Mouse (Mus musculus) neutrophil, adult 5-6 weeks (primary cell): Measurements from ENCODE around the gene Adat2. TPM values are rescaled to one million over a fixed set of nuclear protein-coding genes. Genes with fewer than 3 reads are reported as not detected.

Experiments
- ATAC-seq: fragments of 151-379, 151-347 bp; 2 replicates; pipeline ENCODE4 v1.8.0; 2017; ENCODE audit warnings: mild to moderate bottlenecking, moderate TSS enrichment; ENCODE audit not compliant: insufficient number of reproducible peaks, poor library complexity, low FRiP score, severe bottlenecking; ENCODE audit errors: extremely low read depth
- total RNA-seq: library from RNA; stranded (forward); fragments of 200-1000 nt; gene quantifications from 2 replicates; pipeline ENCODE4 v1.2.3, GENCODE M21; 2017

Gene Adat2
- 1.9 and 2.3 TPM in 2 replicates for total RNA-seq

DNA sequence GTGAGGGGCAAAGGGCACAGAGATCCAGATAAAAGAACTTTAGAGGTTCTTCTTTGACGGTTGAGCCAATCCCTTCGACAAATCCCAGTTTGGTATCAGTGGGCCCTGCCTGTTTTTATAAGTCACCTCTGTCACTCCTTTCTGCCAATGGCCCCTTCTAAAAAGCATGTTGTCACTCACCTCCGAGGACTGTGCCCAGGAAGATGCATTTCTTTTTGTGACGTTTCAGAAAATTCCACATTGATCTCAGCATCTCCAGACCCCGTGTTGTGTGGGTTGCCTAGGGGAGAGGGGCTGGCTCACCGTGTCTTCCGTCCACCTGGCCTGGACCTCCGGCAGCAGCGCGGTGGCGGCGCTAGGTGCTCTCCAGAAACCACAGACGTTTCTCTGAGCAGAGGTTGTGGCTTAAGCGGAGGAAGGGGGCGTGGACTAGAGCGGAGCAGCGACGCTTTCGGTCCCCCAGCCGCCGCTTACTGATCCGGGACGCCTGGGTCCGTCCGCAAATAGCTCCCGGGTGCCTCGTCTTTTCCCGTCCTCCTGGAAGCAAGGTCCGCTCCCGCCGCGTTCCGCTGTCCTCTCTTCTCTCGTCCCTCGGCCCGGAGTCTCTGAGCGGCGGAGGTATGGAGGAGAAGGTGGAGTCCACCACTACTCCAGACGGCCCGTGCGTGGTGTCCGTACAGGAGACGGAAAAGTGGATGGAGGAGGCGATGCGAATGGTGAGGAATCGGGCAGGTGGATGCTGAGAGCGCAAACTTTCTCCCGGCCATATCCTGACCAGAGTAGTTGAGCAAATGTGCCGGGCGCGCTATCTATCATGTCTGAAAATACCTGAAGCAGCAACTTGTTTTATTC lies at the start of gene Adat2, which contains the start of gene Pex3:
TSS of gene Adat2 (plus strand) at position 249 of the 852 bp plus-strand sequence.
TSS of gene Pex3 (minus strand) at position 497 of the 852 bp plus-strand sequence.
- peak; percentile 96 for ATAC-seq

- ATAC-seq: no peak
Measured at GRCm38 (mm10) chr10:13521857-13522256, 30.8 kb upstream of the Adat2 start.

GRCm38 (mm10) chr10:13528155-13528554 lies 24.5 kb upstream of the Adat2 start:
- ATAC-seq: no peak

- ATAC-seq: no peak
Measured at GRCm38 (mm10) chr10:13534751-13535150, 17.9 kb upstream of the Adat2 start.

DNA sequence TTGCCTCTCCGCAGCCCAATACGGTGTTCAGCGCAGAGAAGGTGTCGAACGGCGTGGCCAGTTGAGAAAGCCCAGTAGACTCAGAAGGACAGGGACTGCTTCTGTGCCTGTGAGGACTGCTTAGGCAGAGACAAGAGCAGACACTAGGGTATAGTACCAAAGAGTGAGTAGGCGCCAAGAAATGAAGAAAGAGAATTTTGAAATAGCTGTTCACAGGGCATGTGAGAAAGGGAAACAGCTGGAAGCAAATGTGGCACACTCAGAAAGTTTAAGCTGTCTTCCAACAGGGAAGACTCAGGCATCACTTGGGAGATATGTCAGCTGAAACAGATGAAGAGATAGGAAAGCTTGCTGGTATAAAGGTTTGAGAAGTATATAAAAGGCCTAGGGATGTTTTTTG lies 16.0 kb upstream of the Adat2 start:
- no peak for ATAC-seq

DNA sequence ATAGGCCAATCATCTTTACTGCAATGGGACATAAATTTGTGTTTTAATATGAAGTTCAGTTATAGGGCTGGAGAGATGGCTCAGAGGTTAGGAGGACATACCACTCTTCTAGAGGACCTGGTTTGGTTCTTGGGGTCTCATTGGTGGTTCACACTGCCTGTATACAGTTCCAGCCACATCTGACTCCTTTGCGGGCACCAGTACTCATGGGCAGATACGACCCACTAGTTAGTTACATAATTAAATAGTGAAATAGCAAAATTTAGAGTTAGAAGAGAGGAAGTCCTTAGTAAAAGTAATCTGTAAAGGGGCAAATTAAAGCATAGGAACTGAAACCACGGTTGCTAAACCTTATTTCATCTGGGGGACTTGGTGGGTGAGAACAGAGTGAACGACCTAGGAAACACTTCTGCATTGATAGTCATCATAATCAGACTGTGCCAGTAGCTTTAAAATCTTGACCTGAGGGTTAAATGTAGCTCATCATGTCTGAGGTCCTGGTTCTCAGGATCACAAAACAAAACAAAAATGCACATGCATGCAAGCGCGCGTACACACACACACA lies 12.8 kb upstream of the Adat2 start:
- ATAC-seq: no peak

DNA sequence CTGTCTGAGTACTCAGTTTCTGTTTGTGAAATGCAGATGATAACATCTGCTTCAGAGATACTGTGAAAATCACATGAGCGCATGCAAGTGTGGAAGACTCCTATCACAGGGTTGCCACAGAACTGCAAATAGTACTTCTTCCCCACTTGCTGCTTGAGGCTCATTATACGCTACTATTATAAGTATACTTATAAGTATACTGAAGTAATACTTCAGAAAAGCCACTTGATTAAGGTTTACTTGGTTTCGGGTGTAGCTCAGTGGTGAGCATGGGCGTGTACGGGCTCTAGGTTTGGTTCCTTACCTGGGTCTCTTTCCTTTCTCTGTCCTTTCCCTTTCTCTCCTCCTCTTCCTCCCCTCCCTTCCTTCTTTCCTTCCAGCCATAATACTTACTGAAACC lies 11.0 kb upstream of the Adat2 start:
- no peak for ATAC-seq

GRCm38 (mm10) chr10:13553498-13553985 lies 848 bp downstream of the Adat2 start:
- no peak for ATAC-seq

GRCm38 (mm10) chr10:13554316-13554715 lies 1.6 kb downstream of the Adat2 start:
- ATAC-seq: no peak

DNA sequence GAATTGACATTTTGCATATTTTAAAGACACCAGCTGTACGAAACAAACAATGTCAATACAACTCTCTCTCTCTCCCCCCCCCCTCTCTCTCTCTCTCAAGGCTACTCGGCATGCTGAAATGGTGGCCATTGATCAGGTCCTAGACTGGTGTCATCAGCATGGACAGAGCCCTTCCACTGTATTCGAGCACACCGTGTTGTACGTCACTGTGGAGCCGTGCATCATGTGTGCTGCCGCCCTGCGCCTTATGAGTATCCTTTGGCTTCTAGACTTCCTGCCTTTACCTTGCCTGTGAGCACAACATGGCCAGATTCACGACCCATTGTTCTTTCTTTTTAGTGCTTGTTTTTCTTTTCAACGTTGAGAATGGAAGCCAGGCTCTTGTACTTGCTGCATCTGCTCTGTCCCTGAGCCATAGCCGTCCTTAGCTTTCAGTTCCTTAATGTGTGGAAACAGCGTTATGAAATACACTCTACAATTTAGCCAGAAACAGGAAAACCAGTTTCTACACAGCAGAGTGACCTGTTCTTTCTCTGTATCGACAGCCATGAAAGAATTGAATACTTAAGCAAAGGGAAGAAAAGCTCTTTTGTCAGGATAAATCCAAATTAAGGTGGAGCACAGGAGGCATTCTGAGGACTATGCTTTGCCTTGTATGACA lies 7.5 kb downstream of the Adat2 start:
- ATAC-seq: no peak

- ATAC-seq: peak; percentile 46; the same call in 1 of the 2 replicates
Measured at GRCm38 (mm10) chr10:13564364-13565079, 11.8 kb downstream of the Adat2 start.

DNA sequence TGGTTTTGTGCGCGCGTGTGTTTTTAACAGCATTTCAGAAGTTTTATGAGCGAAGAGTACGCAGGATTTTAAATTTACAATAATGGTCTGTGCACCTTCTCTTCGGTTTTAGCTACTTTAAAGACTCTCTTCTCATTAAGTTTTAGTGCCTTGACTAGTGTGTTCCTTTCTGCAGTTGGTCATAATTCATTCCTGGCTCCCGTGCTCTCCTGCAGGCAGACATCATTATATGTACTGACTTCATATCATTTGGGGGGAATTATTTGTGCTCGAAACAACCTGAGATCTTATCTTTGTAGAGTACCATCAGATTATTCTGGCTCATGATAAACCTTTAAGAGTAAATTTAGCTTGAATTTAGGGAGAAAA lies 12.4 kb downstream of the Adat2 start:
- no peak for ATAC-seq

GRCm38 (mm10) chr10:13566393-13566792 lies 13.7 kb downstream of the Adat2 start:
- no peak for ATAC-seq

- no peak for ATAC-seq
Measured at GRCm38 (mm10) chr10:13569818-13570217, 17.1 kb downstream of the Adat2 start.

- ATAC-seq: no peak
Measured at GRCm38 (mm10) chr10:13570697-13571538, 18.2 kb downstream of the Adat2 start.

DNA sequence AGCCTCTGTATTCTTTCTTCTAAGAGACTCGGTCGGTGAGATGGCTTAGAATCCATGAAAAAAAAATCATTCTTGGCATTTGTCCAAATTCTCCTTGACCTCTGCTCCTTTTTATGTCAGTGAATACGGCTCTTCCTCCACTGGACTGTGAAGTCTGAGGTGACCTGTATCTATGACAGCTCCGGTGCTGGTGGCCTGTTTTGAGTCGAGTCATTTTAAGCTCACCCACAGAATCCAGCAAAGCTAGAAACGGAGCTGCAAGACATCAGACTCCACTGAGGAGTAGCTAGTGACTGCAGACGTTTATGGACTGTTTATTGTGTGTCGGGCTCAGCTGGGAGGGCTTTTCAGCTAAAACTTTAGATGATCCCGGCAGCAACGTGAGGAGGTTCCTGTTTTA lies 19.3 kb downstream of the Adat2 start:
- no peak for ATAC-seq

DNA sequence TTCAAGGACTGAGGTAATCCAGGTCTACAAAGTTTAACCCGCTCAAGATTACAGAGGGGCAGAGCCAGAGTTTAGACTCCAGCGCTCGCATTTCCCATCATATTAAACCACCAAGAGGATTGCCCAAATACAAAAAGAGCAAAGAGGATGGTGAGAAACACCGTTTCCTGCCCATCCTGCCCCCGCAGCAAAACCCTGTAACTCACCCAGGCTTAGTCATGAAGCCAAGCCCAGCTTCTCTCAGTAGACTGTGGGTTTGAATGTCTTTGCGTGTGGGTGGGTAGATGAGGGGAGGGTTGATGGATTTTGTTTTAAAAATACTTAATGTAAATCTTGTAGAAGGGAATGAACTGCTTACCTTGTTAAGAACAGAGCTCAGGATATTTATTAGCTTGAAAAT lies 19.7 kb downstream of the Adat2 start:
- no peak for ATAC-seq

DNA sequence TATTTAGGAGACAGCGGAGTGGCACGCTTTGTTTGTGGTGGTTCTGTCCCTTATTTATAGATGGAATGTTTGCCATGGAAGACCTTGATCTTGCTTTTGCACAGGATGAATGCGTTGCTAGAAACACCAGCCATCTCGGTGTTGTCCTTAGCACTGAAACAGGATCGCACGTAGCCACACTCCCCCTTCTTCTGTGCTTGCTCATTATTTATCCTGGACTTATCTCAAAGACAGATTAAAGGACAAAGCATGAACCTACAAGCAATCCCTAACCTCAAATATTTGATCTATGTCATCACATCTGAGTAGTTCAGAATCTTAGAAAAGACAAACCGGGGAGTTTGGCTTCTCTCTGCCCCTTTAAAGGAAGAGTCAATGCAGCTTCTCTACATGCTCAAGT lies 24.4 kb downstream of the Adat2 start:
- ATAC-seq: no peak
